Mouse (Mus musculus): ENCODE measurements around the gene Gm6034. TPM values are rescaled to one million over a fixed set of nuclear protein-coding genes. Genes with fewer than 3 reads are reported as not detected.
"Not testable (repeated sequence)": the region's sequence is repeated elsewhere in the genome, so short reads cannot be mapped to it uniquely, and the experiment has no call there.

Gene Gm6034
- total and polyA plus RNA-seq, 3 experiments = not detected

GRCm38 (mm10) chr17:36083266-36083869 is 40.6 kb downstream of the Gm6034 start:
- Histone ChIP-seq H3K9me3 (replicated peaks) (no peaks in the 10 kb centered on the region; the same call in 1 of the 2 replicates), H3K27me3 (ENCODE audit: insufficient read depth, low read length) (peaks cover 25% of the 10 kb centered on the region), H3K36me3 (replicated peaks) (no peaks in the 10 kb centered on the region), H3K4me3 (ENCODE audit: low read depth, low read length) (peak overlapping the region; percentile 60; the same call in 1 of the 2 replicates), H3K4me1 (ENCODE audit: insufficient read depth, low read depth, low read length) (peaks cover 9% of the 10 kb centered on the region)
- TF ChIP-seq GATA1 (IDR thresholded peaks at IDR 0.05; ENCODE audit: borderline replicate concordance, low read length) (no peak), TAL1 (conservative IDR thresholded peaks at IDR 0.05; ENCODE audit: low read depth, low read length) (no peak), CTCF (IDR thresholded peaks at IDR 0.05; ENCODE audit: low read depth, low read length) (no peak), GATA2 (IDR thresholded peaks at IDR 0.05; ENCODE audit: borderline replicate concordance, low read depth, low read length) (no peak), POLR2AphosphoS5 (IDR thresholded peaks at IDR 0.05; ENCODE audit: insufficient replicate concordance, low read depth, low read length) (no peak)
- DNase-seq (ENCODE audit: low spot score) = no peak
- no peak for ATAC-seq (ENCODE audit: extremely low read depth, insufficient number of reproducible peaks, low FRiP score, poor library complexity, severe bottlenecking)

- peaks cover 9% of the 10 kb centered on the region for H3K4me1 ChIP-seq (ENCODE audit: insufficient read depth, low read depth, low read length)
- H3K27me3 ChIP-seq (ENCODE audit: insufficient read depth, low read length) = peaks cover 25% of the 10 kb centered on the region
- no peaks in the 10 kb centered on the region for H3K36me3 ChIP-seq (replicated peaks)
- DNase-seq (ENCODE audit: low spot score) (no peak), ATAC-seq (ENCODE audit: extremely low read depth, insufficient number of reproducible peaks, low FRiP score, poor library complexity, severe bottlenecking) (no peak)
- H3K4me3 ChIP-seq (ENCODE audit: low read depth, low read length) = peak overlapping the region; percentile 60; the same call in 1 of the 2 replicates
- no peak for TF ChIP-seq POLR2AphosphoS5 (IDR thresholded peaks at IDR 0.05; ENCODE audit: insufficient replicate concordance, low read depth, low read length)
- no peak for TF ChIP-seq TAL1 (conservative IDR thresholded peaks at IDR 0.05; ENCODE audit: low read depth, low read length)
- TF ChIP-seq CTCF (IDR thresholded peaks at IDR 0.05; ENCODE audit: low read depth, low read length) = no peak
- TF ChIP-seq GATA1 (IDR thresholded peaks at IDR 0.05; ENCODE audit: borderline replicate concordance, low read length) = no peak
- TF ChIP-seq GATA2 (IDR thresholded peaks at IDR 0.05; ENCODE audit: borderline replicate concordance, low read depth, low read length) = no peak
- H3K9me3 ChIP-seq (replicated peaks) = no peaks in the 10 kb centered on the region; the same call in 1 of the 2 replicates
Measured at GRCm38 (mm10) chr17:36083870-36084451, 41.2 kb downstream of the Gm6034 start.

GRCm38 (mm10) chr17:36085976-36086375 is 43.2 kb downstream of the Gm6034 start:
- not testable (repeated sequence) for H3K9me3 ChIP-seq (replicated peaks); H3K4me3 ChIP-seq (ENCODE audit: low read depth, low read length); H3K4me1 ChIP-seq (ENCODE audit: insufficient read depth, low read depth, low read length); H3K36me3 ChIP-seq (replicated peaks); DNase-seq (ENCODE audit: low spot score); ATAC-seq (ENCODE audit: extremely low read depth, insufficient number of reproducible peaks, low FRiP score, poor library complexity, severe bottlenecking)
- H3K27me3 ChIP-seq (ENCODE audit: insufficient read depth, low read length) = peaks cover 25% of the 10 kb centered on the region

- H3K4me3 ChIP-seq (ENCODE audit: low read depth, low read length); ATAC-seq (ENCODE audit: extremely low read depth, insufficient number of reproducible peaks, low FRiP score, poor library complexity, severe bottlenecking); DNase-seq (ENCODE audit: low spot score); H3K9me3 ChIP-seq (replicated peaks); H3K36me3 ChIP-seq (replicated peaks); H3K4me1 ChIP-seq (ENCODE audit: insufficient read depth, low read depth, low read length): not testable (repeated sequence)
- peaks cover 10% of the 10 kb centered on the region for H3K27me3 ChIP-seq (ENCODE audit: insufficient read depth, low read length)
Measured at GRCm38 (mm10) chr17:36091933-36092332, 49.2 kb downstream of the Gm6034 start.

GRCm38 (mm10) chr17:36092520-36092919 is 49.8 kb downstream of the Gm6034 start:
- not testable (repeated sequence) for DNase-seq (ENCODE audit: low spot score); H3K4me3 ChIP-seq (ENCODE audit: low read depth, low read length); H3K36me3 ChIP-seq (replicated peaks); H3K9me3 ChIP-seq (replicated peaks); H3K4me1 ChIP-seq (ENCODE audit: insufficient read depth, low read depth, low read length); ATAC-seq (ENCODE audit: extremely low read depth, insufficient number of reproducible peaks, low FRiP score, poor library complexity, severe bottlenecking)
- H3K27me3 ChIP-seq (ENCODE audit: insufficient read depth, low read length) = peaks cover 10% of the 10 kb centered on the region

GRCm38 (mm10) chr17:36093936-36094335 is 51.2 kb downstream of the Gm6034 start:
- Histone ChIP-seq H3K36me3 (replicated peaks) (no peaks in the 10 kb centered on the region), H3K9me3 (replicated peaks) (no peaks in the 10 kb centered on the region), H3K27me3 (ENCODE audit: insufficient read depth, low read length) (peaks cover 10% of the 10 kb centered on the region), H3K4me3 (ENCODE audit: low read depth, low read length) (no peak overlapping the region), H3K4me1 (ENCODE audit: insufficient read depth, low read depth, low read length) (no peaks in the 10 kb centered on the region)
- DNase-seq (ENCODE audit: low spot score) (no peak), ATAC-seq (ENCODE audit: extremely low read depth, insufficient number of reproducible peaks, low FRiP score, poor library complexity, severe bottlenecking) (no peak)
- no peak for TF ChIP-seq GATA1 (IDR thresholded peaks at IDR 0.05; ENCODE audit: borderline replicate concordance, low read length)
- TF ChIP-seq TAL1 (conservative IDR thresholded peaks at IDR 0.05; ENCODE audit: low read depth, low read length) = no peak
- TF ChIP-seq POLR2AphosphoS5 (IDR thresholded peaks at IDR 0.05; ENCODE audit: insufficient replicate concordance, low read depth, low read length) = no peak
- TF ChIP-seq GATA2 (IDR thresholded peaks at IDR 0.05; ENCODE audit: borderline replicate concordance, low read depth, low read length) = no peak
- no peak for TF ChIP-seq CTCF (IDR thresholded peaks at IDR 0.05; ENCODE audit: low read depth, low read length)

- not testable (repeated sequence) for DNase-seq (ENCODE audit: low spot score)
Measured at GRCm38 (mm10) chr17:36099603-36100002, 56.8 kb downstream of the Gm6034 start.

GRCm38 (mm10) chr17:36102091-36102490 is 59.3 kb downstream of the Gm6034 start:
- H3K9me3 ChIP-seq (replicated peaks); DNase-seq (ENCODE audit: low spot score); ATAC-seq (ENCODE audit: extremely low read depth, insufficient number of reproducible peaks, low FRiP score, poor library complexity, severe bottlenecking); H3K27me3 ChIP-seq (ENCODE audit: insufficient read depth, low read length); H3K4me1 ChIP-seq (ENCODE audit: insufficient read depth, low read depth, low read length); H3K36me3 ChIP-seq (replicated peaks); H3K4me3 ChIP-seq (ENCODE audit: low read depth, low read length): not testable (repeated sequence)

More at GRCm38 (mm10) chr17:36099603-36100002, 56.8 kb downstream of the Gm6034 start:
- H3K4me1 ChIP-seq (ENCODE audit: insufficient read depth, low read depth, low read length); H3K9me3 ChIP-seq (replicated peaks); H3K4me3 ChIP-seq (ENCODE audit: low read depth, low read length); ATAC-seq (ENCODE audit: extremely low read depth, insufficient number of reproducible peaks, low FRiP score, poor library complexity, severe bottlenecking); H3K27me3 ChIP-seq (ENCODE audit: insufficient read depth, low read length); H3K36me3 ChIP-seq (replicated peaks): not testable (repeated sequence)

All from G1E (cell line).